Mouse (Mus musculus) Patski (cell line): ENCODE data around the gene Lcn12. TPM values are rescaled to one million over a fixed set of nuclear protein-coding genes. Genes with fewer than 3 reads are reported as not detected.

Experiments used
- ATAC-seq: fragments of 100-300 bp; one replicate; pipeline ENCODE4 v1.8.0; 2021
- CTCF ChIA-PET: fragments of 350-600 bp; sonication (Branson Sonifier 250); formaldehyde crosslinking; loops from one replicate; lab custom pipeline; 2022; ENCODE audit warnings: inconsistent platforms; lab: Charles Lee
- POLR2A ChIA-PET: fragments of 350-600 bp; sonication (Branson Sonifier 250); formaldehyde crosslinking; loops from one replicate; lab custom pipeline; 2022; ENCODE audit warnings: antibody characterized with exemption, inconsistent platforms; lab: Charles Lee
- DNase-seq: peaks from one replicate; pipeline ENCODE4 v3.0.0-alpha.2; 2011; ENCODE audit warnings: low read depth, low spot score
- H3K27me3 ChIP-seq: fragments of 371-371 bp; one replicate; pipeline ENCODE4 v1.5.1; 2021
- CTCF ChIP-seq: fragments of 100-300 bp; IDR thresholded peaks from one replicate; pipeline ENCODE4 v1.5.1; 2021
- in situ Hi-C: fragments of 300-500 bp; cut with MboI; formaldehyde crosslinking; loops from 3 replicates; pipeline ENCODE4 v1.11.1; 2018; ENCODE audit warnings: low pct_unique_long_range_greater_than_20kb, mixed read lengths
- polyA plus RNA-seq: library from polyadenylated mRNA; unstranded; gene quantifications from one replicate; pipeline ENCODE4 v1.2.3, GENCODE M21; 2021

The Lcn12 gene
- polyA plus RNA-seq, 1 experiment from 2014 or later: not detected

GRCm38 (mm10) chr2:25477967-25478675 is 15.6 kb downstream of the Lcn12 start:
- ChIA-PET POLR2A (interaction anchor here (0.5 kb wide), 1 partner anchor 57 kb away, joined by 7 read pairs; no protein-coding TSS in a partner anchor), CTCF (interaction anchor here (1.1 to 6.3 kb wide), 4 partner anchors 15 to 250 kb away, joined by 3 to 36 read pairs (median 5); partner anchors contain the start of genes Fut7 and Lcn12)
- in situ Hi-C loops: no loop called here
- no peak for DNase-seq
- ATAC-seq: no peak
- H3K27me3 ChIP-seq: no peaks in the 10 kb centered on the region
- TF ChIP-seq CTCF: no peak

DNA sequence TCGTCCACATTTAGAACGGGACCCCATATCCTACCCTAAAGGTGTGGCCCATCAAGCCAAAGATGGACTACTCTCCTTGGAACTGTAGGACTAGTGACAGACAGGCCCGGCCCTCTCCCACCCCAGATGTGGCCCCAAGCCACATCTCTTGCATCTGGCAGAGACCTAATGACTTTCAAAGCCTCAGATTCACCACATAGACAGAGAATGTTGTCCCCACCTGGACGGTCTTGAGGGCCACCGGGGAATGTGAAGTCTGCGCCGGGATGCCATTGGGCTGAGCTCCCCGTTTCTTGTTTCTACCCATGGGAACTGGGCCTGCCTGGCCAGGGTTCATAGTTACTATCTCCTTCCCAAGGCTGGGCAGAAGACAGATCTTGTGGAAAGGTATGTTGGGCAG is 16.2 kb downstream of the Lcn12 start:
- in situ Hi-C loops: no loop called here
- H3K27me3 ChIP-seq: no peaks in the 10 kb centered on the region
- ATAC-seq (no peak), DNase-seq (no peak)
- POLR2A ChIA-PET: no interaction called here
- TF ChIP-seq CTCF: no peak
- CTCF ChIA-PET: interaction anchor here (1.0 to 1.6 kb wide), 3 partner anchors 19 to 55 kb away, joined by 3 to 6 read pairs (median 3); no protein-coding TSS in a partner anchor

DNA sequence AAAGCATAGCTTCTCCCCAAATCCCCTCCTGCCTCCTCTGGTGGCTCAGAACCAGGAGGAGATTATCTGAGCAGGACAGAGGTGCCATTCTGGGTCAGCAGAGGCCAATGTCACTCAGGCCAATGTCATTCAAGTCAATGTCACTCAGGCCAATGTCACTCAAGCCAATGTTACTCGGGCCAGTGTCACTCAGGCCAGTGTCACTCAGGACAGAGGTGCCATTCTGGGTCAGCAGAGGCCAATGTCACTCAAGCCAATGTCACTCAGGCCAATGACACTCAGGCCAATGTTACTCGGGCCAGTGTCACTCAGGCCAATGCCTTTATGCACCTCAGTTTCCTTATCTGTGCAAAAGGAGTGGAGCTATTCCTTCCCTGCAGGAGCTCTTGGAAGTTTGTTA is 21.2 kb downstream of the Lcn12 start:
- ChIA-PET POLR2A (no interaction called here), CTCF (interaction anchor here (1.0 kb wide), 1 partner anchor 11 kb away, joined by 3 read pairs; no protein-coding TSS in a partner anchor)
- DNase-seq: no peak
- in situ Hi-C loops: no loop called here
- H3K27me3 ChIP-seq: no peaks in the 10 kb centered on the region
- no peak for TF ChIP-seq CTCF
- no peak for ATAC-seq

GRCm38 (mm10) chr2:25469969-25470368 is 23.7 kb downstream of the Lcn12 start, which contains the start of gene Ptgds:
TSS of gene Ptgds (minus strand) at chr2:25470046.
- POLR2A ChIA-PET: no interaction called here
- TF ChIP-seq CTCF: no peak
- ATAC-seq (no peak), DNase-seq (no peak)
- CTCF ChIA-PET: interaction anchor here (0.7 kb wide), 1 partner anchor 11 kb away, joined by 3 read pairs; no protein-coding TSS in a partner anchor
- in situ Hi-C loops: no loop called here
- no peaks in the 10 kb centered on the region for H3K27me3 ChIP-seq

GRCm38 (mm10) chr2:25468962-25469915 is 24.5 kb downstream of the Lcn12 start:
- in situ Hi-C loops: no loop called here
- ChIA-PET POLR2A (no interaction called here), CTCF (interaction anchor here (0.7 kb wide), 1 partner anchor 12 kb away, joined by 3 read pairs; no protein-coding TSS in a partner anchor)
- no peak for TF ChIP-seq CTCF
- peak; percentile 62 for DNase-seq
- no peaks in the 10 kb centered on the region for H3K27me3 ChIP-seq
- peak; percentile 47 for ATAC-seq

GRCm38 (mm10) chr2:25467606-25468303 is 26.0 kb downstream of the Lcn12 start:
- CTCF ChIA-PET: no interaction called here
- ATAC-seq (no peak), DNase-seq (no peak)
- POLR2A ChIA-PET: no interaction called here
- no peak for TF ChIP-seq CTCF
- in situ Hi-C loops: no loop called here
- H3K27me3 ChIP-seq: no peaks in the 10 kb centered on the region

GRCm38 (mm10) chr2:25465816-25466635 is 27.7 kb downstream of the Lcn12 start:
- ATAC-seq (no peak), DNase-seq (no peak)
- POLR2A ChIA-PET: no interaction called here
- no peaks in the 10 kb centered on the region for H3K27me3 ChIP-seq
- CTCF ChIA-PET: interaction anchor here (1.6 kb wide), 1 partner anchor 15 kb away, joined by 3 read pairs; no protein-coding TSS in a partner anchor
- TF ChIP-seq CTCF: no peak
- in situ Hi-C loops: no loop called here

DNA sequence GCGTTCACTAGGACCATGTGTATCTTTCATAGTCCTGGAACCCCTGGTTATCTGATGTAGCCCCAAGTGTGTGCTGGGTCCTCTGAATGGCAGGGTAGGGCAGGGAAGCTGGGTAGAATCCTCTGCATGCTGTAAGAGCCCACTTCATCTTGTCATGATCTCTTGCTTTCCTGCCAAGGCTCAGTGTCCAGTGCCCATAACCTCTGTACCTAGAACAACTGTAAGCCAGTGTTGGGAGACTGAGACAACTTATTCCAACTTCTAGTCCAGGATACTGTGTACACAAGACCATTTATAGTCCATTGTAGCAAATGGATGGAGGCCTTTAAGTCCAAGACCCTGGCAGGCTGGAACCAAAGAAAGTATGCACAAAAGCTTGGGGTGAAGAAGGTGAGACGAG is 28.5 kb downstream of the Lcn12 start:
- DNase-seq: no peak
- no peak for ATAC-seq
- no peaks in the 10 kb centered on the region for H3K27me3 ChIP-seq
- in situ Hi-C loops: no loop called here
- TF ChIP-seq CTCF: no peak
- CTCF ChIA-PET: interaction anchor here (1.6 kb wide), 1 partner anchor 16 kb away, joined by 3 read pairs; no protein-coding TSS in a partner anchor
- POLR2A ChIA-PET: no interaction called here

GRCm38 (mm10) chr2:25463630-25464029 is 30.1 kb downstream of the Lcn12 start:
- in situ Hi-C loops: no loop called here
- no peaks in the 10 kb centered on the region for H3K27me3 ChIP-seq

More at GRCm38 (mm10) chr2:25463630-25464029, 30.1 kb downstream of the Lcn12 start:
- ChIA-PET POLR2A (no interaction called here), CTCF (interaction anchor here (1.2 kb wide), 1 partner anchor 17 kb away, joined by 3 read pairs; no protein-coding TSS in a partner anchor)
- no peak for TF ChIP-seq CTCF
- no peak for ATAC-seq
- DNase-seq: no peak
